Mouse (Mus musculus): ENCODE data around the gene Krt17. TPM values are rescaled to one million over a fixed set of nuclear protein-coding genes. Genes with fewer than 3 reads are reported as not detected.
"Not testable (repeated sequence)": the region's sequence is repeated elsewhere in the genome, so short reads cannot be mapped to it uniquely, and the experiment has no call there.

Gene Krt17
- 0.51 and 2.4 TPM in 2 replicates for polyA plus RNA-seq (2015; fragmentation: Nextera tagmentation; extraction: Ambion mirVana)

GRCm38 (mm10) chr11:100260514-100261234 is at the start of gene Krt17:
Krt17 (minus strand) TSS chr11:100261029.
- no peak for ATAC-seq (replicated peaks; ENCODE audit: low FRiP score)
- WGBS: 80% methylated on average over 21 of the region's 21 CpGs
- Histone ChIP-seq H3K9ac (no peak within 1 kb of the TSS), H3K9me3 (replicated peaks) (no peaks in the 10 kb centered on the region), H3K4me2 (no peak within 1 kb of the TSS), H3K4me1 (no peaks in the 10 kb centered on the region), H3K36me3 (no peaks in the 10 kb centered on the region), H3K4me3 (replicated peaks) (no peak within 1 kb of the TSS), H3K27me3 (no peaks in the 10 kb centered on the region), H3K27ac (no peak within 1 kb of the TSS)

DNA sequence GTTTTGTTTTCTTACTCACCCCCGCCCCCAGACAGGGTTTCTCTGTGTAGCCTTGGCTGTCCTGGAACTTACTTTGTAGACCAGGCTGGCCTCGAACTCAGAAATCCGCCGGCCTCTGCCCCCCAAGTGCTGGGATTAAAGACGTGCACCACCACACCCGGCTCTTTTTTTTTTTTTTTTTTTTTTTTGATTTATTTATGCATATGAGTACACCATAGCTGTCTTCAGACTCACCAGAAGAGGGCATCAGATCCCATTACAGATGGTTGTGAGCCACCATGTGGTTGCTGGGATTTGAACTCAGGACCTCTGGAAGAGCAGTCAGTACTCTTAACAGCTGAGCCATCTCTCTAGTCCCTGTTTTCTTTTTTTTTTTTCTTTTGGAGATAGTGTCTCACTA is 47.8 kb upstream of the Krt17 start:
- not testable (repeated sequence) for ATAC-seq (replicated peaks; ENCODE audit: low FRiP score); H3K27ac ChIP-seq; H3K9me3 ChIP-seq (replicated peaks); H3K9ac ChIP-seq; H3K4me1 ChIP-seq; H3K4me3 ChIP-seq (replicated peaks); H3K36me3 ChIP-seq; H3K27me3 ChIP-seq; H3K4me2 ChIP-seq
- WGBS: 87% methylated on average over 6 of the region's 6 CpGs

DNA sequence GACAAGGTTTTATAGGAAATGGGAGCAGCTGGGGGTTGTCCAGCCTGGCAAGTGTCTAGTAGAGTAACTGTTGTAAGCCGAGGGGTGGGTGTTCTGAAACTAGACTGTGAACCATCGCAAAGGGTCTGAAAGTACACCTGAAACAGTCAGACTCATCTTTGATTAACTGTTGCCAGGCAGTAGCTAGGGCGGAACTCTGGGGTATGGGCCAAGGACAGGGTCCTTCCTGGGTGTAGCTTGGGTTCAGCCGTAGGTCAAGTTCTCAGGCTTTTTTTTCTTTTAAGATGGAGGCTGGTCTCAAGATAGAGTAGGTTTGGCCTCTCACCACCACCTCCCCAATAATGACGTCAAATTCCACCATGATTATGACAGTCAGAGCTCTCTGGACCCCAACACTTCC is 47.1 kb upstream of the Krt17 start:
- WGBS: 89% methylated on average over 5 of the region's 5 CpGs
- Histone ChIP-seq H3K4me3 (replicated peaks) (no peak overlapping the region), H3K4me1 (no peaks in the 10 kb centered on the region), H3K36me3 (no peaks in the 10 kb centered on the region), H3K4me2 (no peak overlapping the region), H3K9me3 (replicated peaks) (no peaks in the 10 kb centered on the region), H3K9ac (no peak overlapping the region), H3K27me3 (no peaks in the 10 kb centered on the region), H3K27ac (no peak overlapping the region)
- ATAC-seq (replicated peaks; ENCODE audit: low FRiP score): no peak

DNA sequence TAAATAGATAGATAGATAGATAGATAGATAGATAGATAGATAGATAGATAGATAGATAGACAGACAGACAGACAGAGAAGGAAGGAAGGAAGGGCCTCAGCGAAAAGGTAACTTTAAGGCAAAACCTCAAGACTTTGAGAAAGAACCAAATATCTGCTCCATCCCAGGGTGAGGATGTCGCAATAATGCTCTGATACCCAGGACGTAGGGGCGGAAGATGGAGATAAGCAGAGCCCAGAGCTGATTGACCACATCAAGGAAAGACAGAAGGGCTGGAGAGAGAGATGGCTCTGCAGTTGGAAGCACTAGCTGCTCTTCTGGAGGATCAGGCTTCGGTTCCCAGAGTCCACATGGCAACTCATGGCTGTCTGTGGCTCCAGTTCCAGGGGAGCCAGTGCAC is 40.5 kb upstream of the Krt17 start:
- 0 out of 2 replicates have a peak, but pooled peaks cover 6% of the 10 kb centered on the region for H3K27me3 ChIP-seq

GRCm38 (mm10) chr11:100300293-100300692 is 39.5 kb upstream of the Krt17 start:
- no peaks in the 10 kb centered on the region for H3K36me3 ChIP-seq
- WGBS: 12% methylated on average over 5 of the region's 5 CpGs
- no peaks in the 10 kb centered on the region for H3K9me3 ChIP-seq (replicated peaks)
- no peak overlapping the region for H3K4me3 ChIP-seq (replicated peaks)
- H3K27ac ChIP-seq: no peak overlapping the region
- H3K27me3 ChIP-seq: 0 out of 2 replicates have a peak, but pooled peaks cover 6% of the 10 kb centered on the region
- H3K4me1 ChIP-seq: 0 out of 2 replicates have a peak, but pooled peaks cover 7% of the 10 kb centered on the region
- peak overlapping the region; percentile 7; the same call in 1 of the 2 replicates for H3K4me2 ChIP-seq
- H3K9ac ChIP-seq: no peak overlapping the region
- ATAC-seq (replicated peaks; ENCODE audit: low FRiP score): no peak

More for the DNA sequence above, 40.5 kb upstream of the Krt17 start:
- no peak overlapping the region for H3K4me3 ChIP-seq (replicated peaks)
- no peaks in the 10 kb centered on the region for H3K36me3 ChIP-seq
- no peak for ATAC-seq (replicated peaks; ENCODE audit: low FRiP score)
- no peak overlapping the region for H3K4me2 ChIP-seq
- H3K9ac ChIP-seq: no peak overlapping the region
- no peaks in the 10 kb centered on the region for H3K9me3 ChIP-seq (replicated peaks)
- 89% methylated on average over 5 of the region's 5 CpGs for WGBS
- no peak overlapping the region for H3K27ac ChIP-seq
- H3K4me1 ChIP-seq: 0 out of 2 replicates have a peak, but pooled peaks cover 6% of the 10 kb centered on the region

- H3K4me1 ChIP-seq: 0 out of 2 replicates have a peak, but pooled peaks cover 7% of the 10 kb centered on the region
- H3K27ac ChIP-seq: no peak overlapping the region
- H3K4me3 ChIP-seq (replicated peaks): peak overlapping the region; percentile 23; the same call in 1 of the 2 replicates
- no peak overlapping the region for H3K9ac ChIP-seq
- 19% methylated on average over 18 of the region's 18 CpGs for WGBS
- H3K4me2 ChIP-seq: peak overlapping the region; percentile 43
- H3K36me3 ChIP-seq: no peaks in the 10 kb centered on the region
- ATAC-seq (replicated peaks; ENCODE audit: low FRiP score): 0 out of 2 replicates have a peak, but pooled peaks have one; percentile 49
- no peaks in the 10 kb centered on the region for H3K9me3 ChIP-seq (replicated peaks)
- H3K27me3 ChIP-seq: 0 out of 2 replicates have a peak, but pooled peaks cover 6% of the 10 kb centered on the region
Measured at GRCm38 (mm10) chr11:100298274-100299036, 37.6 kb upstream of the Krt17 start.

GRCm38 (mm10) chr11:100297801-100298200 is 37.0 kb upstream of the Krt17 start:
- Histone ChIP-seq H3K4me2 (peak overlapping the region; percentile 43), H3K27ac (no peak overlapping the region), H3K27me3 (0 out of 2 replicates have a peak, but pooled peaks cover 6% of the 10 kb centered on the region), H3K4me1 (0 out of 2 replicates have a peak, but pooled peaks cover 7% of the 10 kb centered on the region), H3K4me3 (replicated peaks) (no peak overlapping the region), H3K9me3 (replicated peaks) (no peaks in the 10 kb centered on the region), H3K36me3 (no peaks in the 10 kb centered on the region), H3K9ac (no peak overlapping the region)
- no peak for ATAC-seq (replicated peaks; ENCODE audit: low FRiP score)
- WGBS: 36% methylated on average over 5 of the region's 5 CpGs

- Histone ChIP-seq H3K9ac (no peak overlapping the region), H3K27me3 (no peaks in the 10 kb centered on the region), H3K4me2 (peak overlapping the region; percentile 33), H3K27ac (no peak overlapping the region), H3K9me3 (replicated peaks) (no peaks in the 10 kb centered on the region), H3K4me3 (replicated peaks) (no peak overlapping the region), H3K36me3 (no peaks in the 10 kb centered on the region), H3K4me1 (0 out of 2 replicates have a peak, but pooled peaks cover 14% of the 10 kb centered on the region)
- peak; percentile 58; the same call in 1 of the 2 replicates for ATAC-seq (replicated peaks; ENCODE audit: low FRiP score)
- 5% methylated on average over 10 of the region's 10 CpGs for WGBS
Measured at GRCm38 (mm10) chr11:100295308-100295707, 34.5 kb upstream of the Krt17 start.

DNA sequence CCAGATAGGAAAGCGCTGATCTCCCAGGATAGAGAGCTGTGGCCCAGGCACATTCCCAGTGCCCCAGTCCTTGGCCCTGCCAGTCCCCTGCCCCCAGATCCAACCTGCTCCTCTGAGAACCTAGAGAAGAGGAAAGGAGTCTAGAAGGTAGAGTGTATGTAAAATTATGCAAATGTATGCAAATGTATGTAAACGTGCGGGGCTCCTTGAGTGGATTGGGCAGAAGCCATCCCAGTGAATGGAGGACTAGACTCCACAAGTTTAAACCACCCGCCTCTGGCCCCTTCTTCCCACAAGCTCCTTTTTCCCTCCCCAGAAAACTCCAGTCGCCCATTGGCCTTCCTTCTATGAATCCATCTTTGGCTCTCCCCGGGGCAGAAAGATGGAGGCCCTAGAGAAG is 32.1 kb upstream of the Krt17 start:
- ATAC-seq (replicated peaks; ENCODE audit: low FRiP score): no peak
- H3K27me3 ChIP-seq: no peaks in the 10 kb centered on the region
- H3K9me3 ChIP-seq (replicated peaks): no peaks in the 10 kb centered on the region
- no peaks in the 10 kb centered on the region for H3K36me3 ChIP-seq
- no peak overlapping the region for H3K27ac ChIP-seq
- 0 out of 2 replicates have a peak, but pooled peaks cover 15% of the 10 kb centered on the region for H3K4me1 ChIP-seq
- H3K4me2 ChIP-seq: no peak overlapping the region
- WGBS: 61% methylated on average over 6 of the region's 6 CpGs
- H3K9ac ChIP-seq: no peak overlapping the region
- no peak overlapping the region for H3K4me3 ChIP-seq (replicated peaks)

- H3K4me2 ChIP-seq: no peak overlapping the region
- H3K4me3 ChIP-seq (replicated peaks): no peak overlapping the region
- 43% methylated on average over 5 of the region's 5 CpGs for WGBS
- ATAC-seq (replicated peaks; ENCODE audit: low FRiP score): no peak
- H3K4me1 ChIP-seq: peaks cover 18% of the 10 kb centered on the region; the same call in 1 of the 2 replicates
- H3K9me3 ChIP-seq (replicated peaks): no peaks in the 10 kb centered on the region
- no peaks in the 10 kb centered on the region for H3K36me3 ChIP-seq
- H3K9ac ChIP-seq: no peak overlapping the region
- no peaks in the 10 kb centered on the region for H3K27me3 ChIP-seq
- no peak overlapping the region; the same call in 1 of the 2 replicates for H3K27ac ChIP-seq
Measured at GRCm38 (mm10) chr11:100290235-100290634, 29.4 kb upstream of the Krt17 start.

DNA sequence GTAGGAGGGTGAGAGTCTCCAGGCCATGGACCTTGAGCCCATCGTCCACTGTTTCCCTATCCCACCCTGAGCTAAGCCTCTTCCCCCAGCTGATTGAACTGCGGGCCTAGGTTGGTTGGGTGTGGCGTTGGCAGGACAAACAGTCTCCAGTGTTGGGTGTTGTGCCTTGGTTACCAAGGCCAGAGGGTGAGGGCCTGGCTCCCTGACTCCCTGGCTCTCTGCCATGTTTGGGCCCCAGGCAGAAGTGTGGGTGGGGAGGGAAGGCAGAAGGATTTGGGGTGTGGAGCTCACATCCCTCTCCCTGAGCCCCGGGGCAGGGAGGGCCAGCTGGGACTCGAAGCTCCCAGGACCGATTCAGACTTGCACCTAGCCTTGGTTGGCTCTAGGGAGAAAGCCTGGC is 28.1 kb upstream of the Krt17 start:
- Histone ChIP-seq H3K27me3 (no peaks in the 10 kb centered on the region), H3K9ac (no peak overlapping the region), H3K36me3 (no peaks in the 10 kb centered on the region), H3K4me3 (replicated peaks) (no peak overlapping the region), H3K4me2 (no peak overlapping the region), H3K4me1 (peaks cover 18% of the 10 kb centered on the region; the same call in 1 of the 2 replicates), H3K9me3 (replicated peaks) (no peaks in the 10 kb centered on the region), H3K27ac (no peak overlapping the region)
- WGBS: 88% methylated on average over 6 of the region's 6 CpGs
- ATAC-seq (replicated peaks; ENCODE audit: low FRiP score): no peak

GRCm38 (mm10) chr11:100287024-100287423 is 26.2 kb upstream of the Krt17 start:
- Histone ChIP-seq H3K9ac (no peak overlapping the region), H3K27me3 (no peaks in the 10 kb centered on the region), H3K27ac (0 out of 2 replicates have a peak overlapping the region, but pooled peaks have one; percentile 5), H3K4me3 (replicated peaks) (no peak overlapping the region), H3K4me2 (no peak overlapping the region), H3K36me3 (no peaks in the 10 kb centered on the region), H3K4me1 (peaks cover 18% of the 10 kb centered on the region; the same call in 1 of the 2 replicates), H3K9me3 (replicated peaks) (no peaks in the 10 kb centered on the region)
- peak; percentile 19; the same call in 1 of the 2 replicates for ATAC-seq (replicated peaks; ENCODE audit: low FRiP score)
- WGBS: 53% methylated on average over 10 of the region's 10 CpGs
